Mouse (Mus musculus) thymus, adult 2 months (tissue): Measurements from ENCODE around the gene Tns4.

Experiments used
- CTCF ChIP-seq: fragments of 200-500 bp; IDR thresholded peaks from 2 replicates; pipeline ENCODE4 v1.5.1; 2012; ENCODE audit warnings: mild to moderate bottlenecking, control low read depth, low read length, moderate library complexity, borderline replicate concordance; ENCODE audit not compliant: control insufficient read depth, poor library complexity, insufficient read depth; ENCODE audit errors: extremely low read depth
- POLR2A ChIP-seq: fragments of 200-500 bp; IDR thresholded peaks from 2 replicates; pipeline ENCODE4 v1.6.1; 2012; ENCODE audit warnings: mild to moderate bottlenecking, low read length, control low read depth, moderate library complexity; ENCODE audit not compliant: control insufficient read depth, poor library complexity, insufficient read depth; ENCODE audit errors: extremely low read depth

GRCm38 (mm10) chr11:99111631-99112030, 22.5 kb upstream of the Tns4 start:
- TF ChIP-seq CTCF (no peak), POLR2A (no peak)
